Mouse (Mus musculus): Measurements from ENCODE around the gene Frmd7.

The Frmd7 gene

DNA sequence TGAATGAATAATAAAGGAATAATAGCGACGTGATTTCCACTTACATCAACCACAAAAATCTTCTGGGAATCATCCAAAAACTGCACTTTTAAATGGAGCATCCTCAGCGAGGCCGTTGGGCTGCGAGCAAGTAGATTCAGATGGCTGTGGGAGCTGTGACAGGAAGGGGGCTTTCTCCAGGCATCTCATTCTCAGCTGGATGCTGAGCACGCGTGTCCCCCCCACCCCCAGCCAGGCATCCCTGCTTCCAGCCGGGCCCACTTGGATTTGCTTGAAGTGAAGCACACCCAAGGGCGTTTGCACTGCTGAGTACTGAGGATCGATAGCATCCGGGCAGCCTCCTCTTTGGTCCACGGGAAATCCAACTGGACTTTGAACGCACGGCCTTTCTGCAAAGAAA is at the start of gene Frmd7:
TSS of gene Frmd7 (minus strand) at position 101 of the 400 bp plus-strand sequence.
- DNase-seq (ENCODE audit: low spot score in 2 of 2) = no peak

DNA sequence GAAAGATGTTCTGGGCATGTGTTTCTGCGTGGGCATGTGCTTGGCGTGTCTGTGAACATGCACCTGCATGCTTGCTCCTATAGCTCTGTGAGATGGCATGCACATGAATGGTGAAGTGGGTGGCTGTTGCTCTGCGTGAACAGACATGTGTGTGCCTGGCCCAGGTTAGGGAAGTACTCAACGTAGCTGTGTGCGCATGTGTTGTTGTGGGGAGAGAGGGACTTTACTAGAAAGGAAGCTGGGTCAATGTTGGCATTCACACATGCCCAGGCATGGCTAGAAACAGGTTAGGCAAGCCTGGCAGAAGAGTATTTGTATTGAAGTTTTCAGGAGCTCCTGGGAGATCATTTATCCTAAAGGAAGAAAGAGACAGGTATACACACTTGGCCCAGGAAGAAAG is 48.8 kb upstream of the Frmd7 start:
- no peak for DNase-seq (ENCODE audit: low spot score in 2 of 2)

DNA sequence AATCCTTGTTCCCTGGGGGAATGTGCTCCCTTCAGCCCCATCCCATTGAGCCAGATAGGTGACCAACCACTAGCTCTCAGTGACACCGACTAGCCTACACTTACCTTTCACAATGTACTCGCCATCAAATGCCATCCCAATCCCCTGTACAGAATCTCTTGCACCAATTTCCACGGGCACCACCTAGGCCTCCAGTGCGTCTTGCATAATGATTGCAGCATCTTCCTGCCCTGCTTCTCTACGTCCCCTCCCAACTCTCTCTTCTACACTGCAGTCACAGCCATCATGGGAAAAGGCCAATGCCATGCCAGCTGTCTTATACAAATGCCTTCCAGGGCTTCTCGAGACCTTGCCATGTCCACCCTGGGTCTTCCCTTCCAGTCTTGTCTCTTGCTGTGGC is 47.4 kb upstream of the Frmd7 start:
- no peak for DNase-seq (ENCODE audit: low spot score in 2 of 2)

DNA sequence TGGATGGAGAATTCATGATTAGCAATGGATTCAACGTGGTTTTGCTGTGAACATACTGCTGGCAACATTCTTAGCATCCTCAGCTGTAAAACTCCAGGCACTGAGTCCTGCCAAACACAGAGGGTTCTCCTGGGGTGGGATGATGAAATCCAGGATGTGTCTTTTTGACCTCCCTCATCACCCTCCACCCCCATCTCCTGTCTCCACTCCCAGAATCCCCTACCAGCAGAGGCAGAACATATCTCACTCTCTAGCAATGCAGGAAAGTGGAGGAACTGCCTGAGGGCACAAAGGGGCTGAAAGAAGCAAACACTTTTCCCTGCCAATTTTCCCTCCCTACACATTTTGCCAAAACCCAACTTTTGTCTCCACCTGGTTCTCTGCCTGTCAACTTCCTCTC is 46.1 kb upstream of the Frmd7 start:
- no peak for DNase-seq (ENCODE audit: low spot score in 2 of 2)

DNA sequence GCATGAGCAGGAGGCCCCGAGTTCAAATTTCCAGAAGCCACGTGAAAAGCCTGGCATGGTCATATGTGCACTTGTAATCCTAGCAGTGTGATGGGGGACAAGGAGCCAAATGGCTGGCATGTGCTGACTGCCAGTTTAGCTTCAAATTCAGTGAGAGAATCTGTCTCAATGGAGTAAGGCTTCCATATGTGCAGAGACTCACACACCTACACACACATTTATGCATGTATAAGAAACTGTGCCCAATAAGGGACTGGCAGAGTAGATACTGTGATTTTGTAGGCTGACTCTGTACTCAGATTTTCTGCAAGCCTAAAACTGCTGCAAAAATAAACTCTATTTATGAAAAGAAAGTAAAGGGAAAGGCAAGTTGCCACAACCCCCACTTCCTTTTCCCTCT is 35.9 kb upstream of the Frmd7 start:
- DNase-seq (ENCODE audit: low spot score in 2 of 2) = peak in 1 of 2 experiments; percentile 16

DNA sequence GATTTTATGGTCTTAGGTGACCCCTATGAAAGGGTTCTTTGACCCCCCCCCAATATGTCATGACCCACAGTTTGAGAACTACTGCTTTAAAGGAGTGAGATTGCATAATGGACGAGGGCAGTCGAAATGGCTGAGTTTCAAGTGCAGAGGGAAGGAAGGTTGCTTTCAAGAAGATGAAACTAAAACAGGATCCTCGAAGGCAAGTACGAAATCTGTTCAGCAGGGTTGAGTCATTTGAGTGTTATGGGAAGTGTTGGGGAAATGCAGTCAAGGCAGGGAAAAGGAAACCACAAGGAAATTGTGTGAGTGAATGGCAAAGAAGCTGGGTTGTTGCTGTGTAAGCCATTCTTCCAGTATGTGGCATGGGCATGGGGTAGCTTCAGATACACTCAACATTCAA is 29.6 kb upstream of the Frmd7 start:
- no peak for DNase-seq (ENCODE audit: low spot score in 2 of 2)

DNA sequence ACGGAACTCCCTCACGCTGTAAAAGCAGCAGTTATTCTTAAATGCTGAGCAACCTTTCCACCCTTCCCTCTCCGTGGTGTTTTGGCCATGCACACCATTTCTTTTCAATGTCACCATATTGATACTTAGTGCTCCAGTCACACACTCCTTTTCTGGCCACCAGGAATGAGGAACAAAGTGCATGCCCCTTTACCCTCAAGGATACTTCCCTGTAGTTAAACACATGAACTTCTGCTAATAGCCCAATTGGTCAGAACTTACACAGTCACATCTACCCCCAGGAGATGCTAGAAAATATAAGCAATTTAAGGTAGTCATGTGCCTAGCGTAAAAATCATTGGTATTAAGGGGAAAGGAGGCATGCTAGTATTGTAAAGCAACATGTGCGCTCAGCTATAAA is 27.4 kb upstream of the Frmd7 start:
- DNase-seq (ENCODE audit: low spot score in 2 of 2) = no peak

DNA sequence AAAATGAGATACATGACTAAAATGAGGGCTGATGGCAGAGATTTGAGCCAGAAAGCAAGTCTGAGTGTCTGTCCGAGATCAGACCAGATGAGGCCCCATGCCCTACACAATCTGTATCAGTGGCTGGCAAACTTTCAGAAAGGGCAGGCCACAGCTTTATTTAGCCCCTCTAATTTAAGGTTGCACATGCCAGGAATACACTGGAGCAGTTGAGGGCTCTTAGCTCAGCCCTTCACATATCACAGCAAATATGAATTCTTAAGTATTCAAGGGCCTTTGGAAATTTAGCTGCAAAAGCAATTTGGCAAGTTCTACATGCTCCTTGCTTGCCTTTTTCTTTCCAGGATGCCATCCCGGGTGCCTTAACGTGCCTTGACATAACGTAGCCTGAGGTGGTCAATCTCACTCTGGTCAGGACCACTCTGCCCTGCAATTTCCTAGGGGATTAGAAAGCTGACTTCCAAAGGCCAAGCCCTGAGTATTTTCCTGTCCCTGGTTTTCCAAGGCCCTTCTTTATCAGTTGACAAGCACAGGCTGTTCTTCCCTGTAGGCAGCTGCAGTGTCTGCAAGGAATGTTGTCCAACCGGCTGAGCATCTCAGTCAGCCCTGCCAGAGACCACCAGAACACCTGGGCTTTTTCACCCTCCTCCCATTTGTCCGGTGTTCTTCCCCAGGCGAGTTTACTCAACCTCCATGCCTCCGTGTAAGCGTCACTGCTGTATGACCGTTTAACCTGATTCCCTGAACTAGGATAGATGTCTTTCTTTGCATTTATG is 25.8 kb upstream of the Frmd7 start:
- DNase-seq (ENCODE audit: low spot score in 2 of 2) = no peak

DNA sequence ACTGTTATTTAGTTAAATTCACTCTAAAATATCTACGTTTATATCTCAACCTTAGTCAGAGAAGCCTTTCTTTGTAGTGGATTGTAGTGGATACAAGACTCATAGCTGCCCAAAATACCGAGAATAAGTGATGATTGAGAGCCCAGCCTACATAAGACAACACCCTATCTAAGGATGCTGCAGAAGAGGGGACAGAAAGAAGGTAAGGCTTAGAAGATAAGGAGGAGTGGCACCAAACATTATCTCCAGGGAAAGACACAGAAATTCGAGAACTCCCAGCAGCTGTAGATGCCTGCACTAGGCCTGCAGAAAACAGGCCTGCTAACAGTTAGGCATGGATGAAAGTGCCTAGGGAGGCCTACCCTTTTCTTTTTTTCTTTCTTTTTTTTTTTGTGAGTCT is 22.6 kb upstream of the Frmd7 start:
- DNase-seq (ENCODE audit: low spot score in 2 of 2) = no peak

DNA sequence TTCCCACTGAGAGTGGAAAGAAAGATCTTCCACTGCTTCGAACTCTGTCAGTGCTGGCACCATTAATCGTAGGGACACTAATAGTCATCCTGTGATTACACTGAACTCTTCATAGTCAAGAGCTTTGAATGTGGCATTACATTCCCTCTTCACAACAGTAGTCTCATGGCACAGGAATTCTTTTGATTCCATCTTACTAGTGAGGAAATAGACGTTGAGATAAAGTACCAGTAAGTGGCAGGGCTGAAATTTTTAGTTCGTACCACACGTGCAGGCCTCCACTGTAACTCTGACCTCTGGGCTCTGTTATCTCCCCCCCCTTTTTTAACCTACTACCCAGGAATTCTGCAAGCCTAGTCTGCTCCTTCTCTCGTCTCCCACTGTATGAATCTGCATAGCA is 20.4 kb upstream of the Frmd7 start:
- DNase-seq (ENCODE audit: low spot score in 2 of 2) = no peak

DNA sequence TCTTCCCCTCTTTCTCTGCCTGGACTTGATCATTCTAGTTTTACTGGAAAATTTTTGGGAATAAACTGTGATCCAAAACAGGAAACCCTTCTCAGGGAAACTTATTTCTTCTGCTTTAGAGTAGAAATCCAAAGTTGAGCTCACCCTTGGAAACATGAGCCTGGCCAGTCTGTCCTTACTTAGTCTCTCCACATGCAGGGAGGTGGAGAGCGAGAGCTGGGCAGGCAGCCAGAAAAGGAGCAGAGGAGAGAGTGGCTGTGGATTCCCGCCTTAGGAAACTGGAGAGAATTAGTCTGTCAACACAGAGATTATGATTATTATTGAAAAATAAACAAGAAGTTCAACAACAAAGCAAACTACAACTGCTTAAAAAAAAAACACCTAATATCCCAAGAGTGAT is 6.1 kb upstream of the Frmd7 start:
- DNase-seq (ENCODE audit: low spot score in 2 of 2) = no peak

DNA sequence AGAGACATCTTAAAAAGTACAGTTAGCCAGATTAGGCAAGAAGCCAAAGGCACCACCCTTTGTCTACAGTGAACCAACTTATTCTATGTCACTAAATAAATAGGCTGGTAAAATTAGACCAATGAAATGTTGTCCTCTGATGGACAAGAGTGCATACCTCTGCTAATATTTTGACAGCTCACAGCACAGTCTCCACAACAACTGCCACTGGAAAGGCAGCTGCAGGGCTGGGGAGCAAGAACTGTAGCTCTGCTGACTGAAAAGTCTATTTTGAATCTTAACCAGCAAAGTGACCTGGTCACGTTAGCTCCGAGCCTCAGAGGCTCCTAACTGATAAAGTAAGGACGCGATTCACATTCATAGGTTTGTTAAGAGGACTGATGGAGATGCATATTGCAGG is 5.6 kb upstream of the Frmd7 start:
- no peak for DNase-seq (ENCODE audit: low spot score in 2 of 2)

DNA sequence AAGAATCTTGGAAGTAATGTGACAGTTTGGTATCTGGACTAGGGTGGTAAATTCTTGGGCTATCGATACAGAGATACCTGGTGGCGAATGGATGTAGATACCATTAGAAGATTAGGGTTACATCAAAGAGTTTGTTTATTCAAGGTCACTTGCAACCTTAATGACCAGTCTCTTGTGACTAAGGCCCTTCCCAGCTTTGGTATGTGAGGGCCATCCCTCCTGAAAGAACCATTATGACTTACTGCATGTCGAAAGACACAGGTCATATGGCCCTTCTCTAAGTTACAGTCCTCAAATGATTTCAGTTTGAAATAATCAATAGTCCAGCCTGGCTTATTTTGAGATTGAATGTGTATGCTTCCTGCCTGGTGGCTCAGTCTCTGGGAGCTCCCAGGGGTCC is 5.4 kb downstream of the Frmd7 start:
- DNase-seq (ENCODE audit: low spot score in 2 of 2) = no peak

DNA sequence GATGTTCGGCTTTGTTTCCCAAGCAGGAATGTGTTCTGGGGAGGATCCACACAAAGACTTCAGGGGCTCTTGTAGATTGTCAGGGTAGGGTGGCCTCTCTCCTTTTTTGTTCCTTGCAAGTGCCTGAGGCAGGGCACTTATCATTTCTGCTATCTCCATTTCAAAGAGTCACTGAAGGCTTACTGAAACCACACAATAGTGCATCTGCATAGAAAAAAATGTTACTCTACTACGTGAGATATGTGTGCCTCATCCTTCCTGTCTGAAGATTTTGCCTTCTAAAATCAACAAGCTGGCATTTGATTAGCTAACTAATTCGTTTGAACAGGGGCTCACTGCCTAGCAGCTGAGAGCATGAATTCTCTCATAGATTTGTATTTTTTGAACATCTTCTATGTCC is 12.2 kb downstream of the Frmd7 start:
- no peak for DNase-seq (ENCODE audit: low spot score in 2 of 2)

DNA sequence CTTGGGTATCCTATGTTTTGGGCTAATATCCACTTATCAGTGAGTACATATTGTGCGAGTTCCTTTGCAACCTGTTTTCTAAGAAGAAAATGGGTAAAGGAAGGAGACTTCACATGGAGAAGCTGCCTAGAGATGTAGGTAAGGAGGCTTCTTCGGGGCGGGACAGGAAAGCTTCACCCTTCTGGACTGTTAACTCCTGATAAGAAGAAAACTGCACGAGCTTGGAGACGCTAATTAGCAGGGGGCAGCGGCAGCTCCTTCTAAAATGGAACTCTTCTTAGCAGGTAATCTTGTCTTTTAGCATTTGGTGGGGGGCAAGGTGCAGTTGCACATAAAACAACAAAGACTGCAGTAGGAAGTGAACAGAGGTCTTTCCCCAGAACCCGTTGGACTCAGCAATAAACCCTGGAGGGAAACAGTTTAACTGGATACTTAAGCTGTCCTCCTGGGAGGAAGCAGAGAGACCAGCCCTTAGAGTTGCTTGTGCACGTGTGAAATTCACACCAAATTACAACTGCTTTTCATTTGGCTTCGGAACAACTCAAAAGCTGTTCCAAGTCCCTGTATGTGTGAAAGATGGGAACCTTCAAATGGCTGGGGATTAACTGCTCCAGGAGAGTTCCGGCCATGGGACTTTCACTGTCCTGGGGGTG is 15.5 kb downstream of the Frmd7 start:
- DNase-seq (ENCODE audit: low spot score in 2 of 2) = no peak

DNA sequence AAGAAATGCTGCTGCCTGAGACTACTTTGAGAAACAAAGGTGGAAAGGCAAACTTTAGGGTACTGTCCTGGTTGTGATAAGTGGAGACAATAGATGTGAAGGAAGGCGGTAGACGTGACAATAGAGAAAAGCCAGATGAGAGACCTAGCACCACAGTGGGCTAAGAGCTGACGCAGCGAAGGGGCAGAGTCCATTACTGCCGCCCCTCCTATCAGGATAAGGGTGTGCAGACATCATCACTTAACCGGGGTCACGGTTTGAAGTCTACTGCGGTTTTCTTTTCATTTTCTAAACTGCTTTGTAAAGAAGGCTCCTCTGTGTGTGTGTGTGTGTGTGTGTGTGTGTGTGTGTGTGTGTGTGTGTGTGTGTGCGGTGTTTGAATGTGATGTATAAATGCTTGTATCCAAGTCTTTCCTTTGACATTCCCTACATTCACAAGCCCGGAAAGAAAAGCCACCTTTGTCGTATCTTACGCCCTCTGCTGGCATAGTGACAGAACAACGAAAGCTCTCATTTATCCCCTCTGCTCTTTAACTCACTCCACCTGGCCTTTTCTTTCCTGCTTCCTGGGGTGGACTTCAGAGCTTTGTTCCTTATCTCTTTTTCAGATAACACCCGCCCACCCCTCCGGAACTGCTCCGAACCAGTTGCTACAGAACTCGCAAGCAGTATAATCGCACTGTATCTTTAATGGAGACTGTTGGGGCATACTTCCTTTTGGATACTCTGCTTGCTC is 17.7 kb downstream of the Frmd7 start:
- DNase-seq (ENCODE audit: low spot score in 2 of 2) = peak in 1 of 2 experiments; percentile 14

DNA sequence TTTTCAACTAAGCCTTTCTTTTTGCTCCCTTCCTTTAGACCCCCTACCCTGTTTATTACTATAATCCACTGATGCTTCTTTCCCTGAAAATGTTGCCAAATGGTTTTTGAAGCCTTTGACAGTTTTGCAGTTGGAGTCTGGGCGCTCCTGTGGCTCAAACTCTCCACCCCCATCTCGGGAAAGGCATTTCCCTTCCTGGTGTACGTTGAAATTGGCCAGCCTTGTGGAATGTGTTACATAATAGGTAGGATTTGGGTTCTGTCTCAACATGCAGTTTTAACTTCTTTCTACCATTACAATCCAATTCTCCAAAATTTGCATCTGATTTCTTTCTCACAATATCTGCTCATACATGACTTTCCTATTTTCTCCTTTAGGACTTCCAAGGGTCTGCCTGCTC is 23.8 kb downstream of the Frmd7 start:
- no peak for DNase-seq (ENCODE audit: low spot score in 2 of 2)

DNA sequence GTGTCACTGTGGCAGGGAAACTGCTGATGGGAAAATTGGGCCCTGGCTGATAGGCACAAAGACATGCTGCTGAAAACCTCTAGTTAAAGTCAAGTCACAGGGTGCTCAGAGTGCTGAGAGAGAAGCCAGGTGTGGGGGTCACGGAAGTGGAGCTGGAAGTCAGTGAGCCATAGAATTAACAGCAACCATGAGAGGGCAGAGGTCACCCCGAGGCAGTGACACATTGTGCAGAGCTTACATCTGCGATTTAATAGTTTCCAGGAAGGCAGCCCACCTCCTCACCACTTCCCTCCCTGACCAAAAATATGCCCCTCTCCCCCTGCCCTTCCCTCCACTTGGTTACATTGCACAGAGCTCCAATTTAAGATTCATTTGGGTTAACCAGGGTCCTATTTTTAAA is 25.1 kb downstream of the Frmd7 start:
- no peak for DNase-seq (ENCODE audit: low spot score in 2 of 2)

DNA sequence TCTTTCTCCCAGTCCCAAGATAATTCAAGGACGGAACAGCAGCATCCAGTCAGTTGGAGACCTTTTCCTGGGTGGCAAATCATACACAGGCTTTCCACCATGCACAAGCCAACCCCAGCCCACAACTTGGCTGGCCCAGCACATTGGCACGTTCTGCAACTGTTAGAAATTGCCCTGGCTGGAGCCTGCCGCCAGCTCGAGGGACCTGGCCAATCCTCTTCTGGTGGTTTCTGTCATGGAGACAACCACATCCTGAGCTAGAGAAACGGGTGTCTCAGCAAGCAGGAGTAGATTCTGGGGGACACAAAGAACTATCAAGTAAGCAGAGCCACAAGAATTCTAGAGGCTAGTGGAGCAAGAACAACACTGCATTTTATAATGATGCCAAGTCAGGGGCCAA is 32.6 kb downstream of the Frmd7 start:
- DNase-seq (ENCODE audit: low spot score in 2 of 2) = no peak

DNA sequence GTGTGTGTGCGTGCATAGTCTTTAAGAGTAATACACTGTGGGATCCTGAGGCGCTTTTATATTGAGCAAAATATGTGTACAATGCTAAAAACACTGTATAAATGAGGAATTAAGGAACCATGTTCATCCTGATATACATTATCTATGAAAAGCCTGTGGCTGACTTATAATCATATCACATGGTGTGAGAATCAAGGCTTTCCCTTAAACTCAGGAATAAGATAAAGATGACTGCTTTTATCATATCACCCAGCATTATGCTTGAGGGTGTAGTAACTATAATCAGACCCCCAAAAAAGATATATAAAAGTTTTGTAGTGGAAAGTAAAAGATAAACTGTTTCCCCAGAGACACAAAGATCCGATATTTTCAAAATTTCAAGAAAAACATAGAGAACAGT is 39.0 kb downstream of the Frmd7 start:
- no peak for DNase-seq (ENCODE audit: low spot score in 2 of 2)

DNA sequence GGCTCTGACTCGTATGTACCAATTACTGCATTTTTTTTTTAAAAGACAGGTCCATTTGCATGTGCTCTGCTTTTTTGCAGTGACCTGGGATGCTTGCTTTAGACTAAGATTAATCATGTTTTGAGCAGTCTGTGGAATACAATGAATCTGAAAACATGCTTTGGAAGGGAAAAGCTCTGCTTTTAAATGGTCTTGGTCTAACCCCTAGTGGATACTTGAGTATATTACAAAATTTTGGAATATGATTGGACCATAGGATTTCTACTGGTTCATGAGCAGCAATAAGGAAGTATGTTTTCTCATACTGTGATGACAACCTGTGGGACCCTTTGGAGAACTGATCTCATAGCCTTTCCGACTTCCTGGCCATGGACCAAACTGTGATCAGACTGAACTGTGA is 54.5 kb downstream of the Frmd7 start:
- no peak for DNase-seq (ENCODE audit: low spot score in 2 of 2)

DNA sequence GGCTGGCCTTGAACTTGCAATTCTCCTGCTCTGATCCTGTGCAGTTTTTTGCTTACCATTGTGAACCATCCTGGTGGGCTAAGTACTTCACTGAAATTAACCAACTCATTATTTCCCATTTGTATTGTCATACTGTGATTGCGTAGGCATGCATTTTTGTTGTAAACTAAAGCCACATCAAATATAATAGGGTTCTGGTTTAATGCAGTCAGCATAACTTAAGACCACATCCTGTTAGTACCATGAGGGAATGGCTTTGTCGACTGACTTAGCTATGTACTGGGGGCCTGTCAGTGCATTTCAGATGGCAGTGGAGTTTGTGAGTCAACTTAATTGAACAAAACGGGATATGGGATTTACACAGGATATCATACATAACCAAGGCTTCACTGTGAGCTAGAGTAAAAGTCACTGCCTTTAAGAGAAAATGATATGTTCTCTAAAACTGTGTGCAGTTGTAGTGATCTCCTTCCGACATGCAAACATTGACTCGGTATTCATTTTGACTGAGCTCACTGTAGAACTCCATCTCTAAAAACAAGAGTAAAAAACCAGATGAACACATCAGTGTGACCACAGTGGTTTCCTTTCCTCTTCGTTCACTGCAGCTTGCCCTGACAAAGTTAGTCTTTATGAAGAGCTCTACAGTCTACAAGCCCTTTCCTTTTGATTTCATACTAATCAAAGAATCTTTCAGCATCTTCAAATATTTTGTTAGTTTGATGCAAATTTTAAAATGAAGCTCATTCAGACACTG is 68.1 kb downstream of the Frmd7 start:
- DNase-seq (ENCODE audit: low spot score in 2 of 2) = no peak

Measured in right cerebral cortex, adult 2 months (tissue).